Mouse (Mus musculus) lung, embryonic 15.5 days (tissue): ENCODE data around the gene Hand1. TPM values are rescaled to one million over a fixed set of nuclear protein-coding genes. Genes with fewer than 3 reads are reported as not detected.

Experiments used
- ATAC-seq: fragments of 200-750 bp; cut with Nextera tagmentation; 2 replicates; pipeline ENCODE4 v1.8.0; 2017; ENCODE audit warnings: moderate number of reproducible peaks, borderline replicate concordance; ENCODE audit not compliant: low FRiP score, low TSS enrichment; ENCODE audit errors: extremely low read depth
- H3K27ac ChIP-seq: fragments of 300-500 bp; sonication (generic); 2 replicates; pipeline ENCODE4 v1.5.1; 2015; ENCODE audit warnings: moderate library complexity, mild to moderate bottlenecking, inconsistent platforms
- H3K27me3 ChIP-seq: fragments of 300-500 bp; sonication (generic); 2 replicates; pipeline ENCODE4 v1.6.1; 2015; ENCODE audit warnings: inconsistent platforms
- H3K36me3 ChIP-seq: fragments of 300-500 bp; sonication (generic); 2 replicates; pipeline ENCODE4 v1.6.1; 2015; ENCODE audit warnings: inconsistent platforms
- H3K4me1 ChIP-seq: fragments of 300-500 bp; sonication (generic); 2 replicates; pipeline ENCODE4 v1.6.1; 2015; ENCODE audit warnings: inconsistent platforms
- H3K4me2 ChIP-seq: fragments of 300-500 bp; sonication (generic); 2 replicates; pipeline ENCODE4 v1.6.1; 2015; ENCODE audit warnings: inconsistent platforms, mild to moderate bottlenecking, moderate library complexity
- H3K4me3 ChIP-seq: fragments of 300-500 bp; sonication (generic); 2 replicates; pipeline ENCODE4 v1.5.1; 2015; ENCODE audit warnings: mild to moderate bottlenecking, inconsistent platforms
- H3K9ac ChIP-seq: fragments of 300-500 bp; sonication (generic); 2 replicates; pipeline ENCODE4 v1.6.1; 2015; ENCODE audit warnings: inconsistent platforms
- H3K9me3 ChIP-seq: fragments of 300-500 bp; sonication (generic); 2 replicates; pipeline ENCODE4 v1.6.1; 2016; ENCODE audit warnings: inconsistent platforms
- WGBS: fragments of 180-500 bp; shearing (Covaris S2); methylation state at CpG from one replicate; pipeline ENCODE4 v1.1.7; 2015; 5-methylcytosine and 5-hydroxymethylcytosine counted together
- polyA plus RNA-seq: library from polyadenylated mRNA; unstranded; fragments of >200 nt; fragmentation: Nextera tagmentation; extraction: Ambion mirVana; gene quantifications from 2 replicates; pipeline ENCODE4 v1.2.1, GENCODE M21; 2015

The Hand1 gene
- polyA plus RNA-seq, 1 experiment from 2014 or later: 0.36 TPM

- H3K9me3 ChIP-seq: no peaks in the 10 kb centered on the region
- 0 out of 2 replicates have a peak, but pooled peaks cover 4% of the 10 kb centered on the region for H3K4me1 ChIP-seq
- no peak for ATAC-seq
- peaks cover 29% of the 10 kb centered on the region for H3K36me3 ChIP-seq
- H3K4me2 ChIP-seq: no peak overlapping the region
- H3K27ac ChIP-seq: no peak overlapping the region
- H3K27me3 ChIP-seq: no peaks in the 10 kb centered on the region
- H3K4me3 ChIP-seq: no peak overlapping the region
- WGBS: 89% methylated on average over 3 of the region's 3 CpGs
- H3K9ac ChIP-seq: no peak overlapping the region
Measured at GRCm38 (mm10) chr11:57813641-57814040, 19.0 kb downstream of the Hand1 start.

- Histone ChIP-seq H3K4me2 (no peak overlapping the region), H3K9ac (no peak overlapping the region), H3K27me3 (no peaks in the 10 kb centered on the region), H3K36me3 (peaks cover 34% of the 10 kb centered on the region), H3K4me3 (no peak overlapping the region), H3K4me1 (0 out of 2 replicates have a peak, but pooled peaks cover 4% of the 10 kb centered on the region), H3K27ac (no peak overlapping the region), H3K9me3 (no peaks in the 10 kb centered on the region)
- ATAC-seq: no peak
- 92% methylated on average over 8 of the region's 8 CpGs for WGBS
Measured at GRCm38 (mm10) chr11:57812212-57812611, 20.4 kb downstream of the Hand1 start.

DNA sequence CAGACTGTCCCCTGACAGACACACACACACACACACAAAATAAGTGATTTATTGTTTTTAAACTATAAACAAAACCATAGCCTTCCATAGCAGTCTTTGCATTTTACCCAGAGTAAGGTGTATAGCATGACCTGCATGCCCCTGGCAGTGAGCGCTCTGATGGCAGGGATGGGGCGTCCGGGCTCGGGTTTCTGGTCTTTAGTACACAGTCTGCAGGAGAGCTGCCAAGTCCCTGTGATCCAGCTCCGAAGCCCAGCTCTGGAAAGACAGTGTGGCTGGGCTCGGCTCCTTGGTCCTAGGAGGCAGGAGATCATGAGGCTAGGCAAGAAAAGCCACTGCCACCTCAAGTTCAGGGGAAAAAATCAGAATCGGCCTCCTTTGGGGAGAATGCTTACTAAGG lies 21.6 kb downstream of the Hand1 start:
- H3K4me2 ChIP-seq: no peak overlapping the region
- H3K27ac ChIP-seq: no peak overlapping the region
- no peak for ATAC-seq
- H3K4me3 ChIP-seq: no peak overlapping the region
- WGBS: 73% methylated on average over 7 of the region's 7 CpGs
- no peak overlapping the region for H3K9ac ChIP-seq
- 0 out of 2 replicates have a peak, but pooled peaks cover 4% of the 10 kb centered on the region for H3K4me1 ChIP-seq
- no peaks in the 10 kb centered on the region for H3K9me3 ChIP-seq
- peaks cover 34% of the 10 kb centered on the region for H3K36me3 ChIP-seq
- H3K27me3 ChIP-seq: no peaks in the 10 kb centered on the region

DNA sequence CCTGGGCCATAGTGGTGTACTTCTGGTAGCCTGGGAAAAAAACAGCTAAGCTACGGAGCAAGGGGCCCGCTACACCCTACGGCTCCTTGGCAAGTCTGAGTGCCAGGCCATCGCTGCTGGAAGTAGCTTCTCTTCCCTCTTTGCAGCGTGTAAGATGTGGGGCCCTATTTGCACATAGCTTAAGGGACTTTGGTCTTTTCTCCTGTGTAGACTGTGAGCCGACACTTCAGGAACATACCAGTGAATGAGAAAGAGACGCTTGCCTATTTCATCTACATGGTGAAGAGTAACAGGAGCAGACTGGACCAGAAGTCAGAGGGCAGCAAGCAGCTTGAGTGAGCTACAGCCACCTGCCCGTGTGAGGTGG lies 22.9 kb downstream of the Hand1 start:
- H3K4me2 ChIP-seq: no peak overlapping the region
- no peak for ATAC-seq
- no peak overlapping the region for H3K27ac ChIP-seq
- H3K9me3 ChIP-seq: no peaks in the 10 kb centered on the region
- no peak overlapping the region for H3K4me3 ChIP-seq
- no peaks in the 10 kb centered on the region for H3K27me3 ChIP-seq
- WGBS: 89% methylated on average over 8 of the region's 8 CpGs
- no peak overlapping the region for H3K9ac ChIP-seq
- 0 out of 2 replicates have a peak, but pooled peaks cover 4% of the 10 kb centered on the region for H3K4me1 ChIP-seq
- peaks cover 31% of the 10 kb centered on the region for H3K36me3 ChIP-seq

- no peak for ATAC-seq
- Histone ChIP-seq H3K27me3 (no peaks in the 10 kb centered on the region), H3K4me1 (0 out of 2 replicates have a peak, but pooled peaks cover 4% of the 10 kb centered on the region), H3K4me3 (no peak overlapping the region), H3K36me3 (peaks cover 31% of the 10 kb centered on the region), H3K9ac (no peak overlapping the region), H3K9me3 (no peaks in the 10 kb centered on the region), H3K27ac (no peak overlapping the region), H3K4me2 (no peak overlapping the region)
- WGBS: 87% methylated on average over 17 of the region's 17 CpGs
Measured at GRCm38 (mm10) chr11:57809017-57809731, 23.4 kb downstream of the Hand1 start.

DNA sequence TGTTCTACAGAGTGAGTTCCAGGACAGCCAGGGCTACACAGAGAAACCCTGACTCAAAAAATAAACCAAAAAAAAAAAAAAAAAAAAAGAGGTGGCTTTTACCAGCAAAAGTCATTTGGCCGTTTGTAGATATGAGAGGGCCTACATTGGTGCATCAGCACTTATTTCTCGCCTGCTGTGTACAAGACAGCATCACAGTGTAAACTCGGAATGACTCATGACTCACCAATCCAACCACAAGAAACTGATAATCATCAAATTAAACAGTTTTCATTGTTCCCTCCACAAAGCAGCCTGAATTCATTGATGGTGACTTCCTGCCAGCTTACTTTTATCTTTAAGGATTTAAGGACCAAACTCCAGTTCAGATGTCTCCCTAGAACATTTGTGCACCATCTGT lies 27.6 kb downstream of the Hand1 start:
- H3K4me3 ChIP-seq: no peak overlapping the region
- no peak for ATAC-seq
- H3K9me3 ChIP-seq: no peaks in the 10 kb centered on the region
- H3K27ac ChIP-seq: no peak overlapping the region
- H3K4me2 ChIP-seq: no peak overlapping the region
- peaks cover 31% of the 10 kb centered on the region for H3K4me1 ChIP-seq
- peaks cover 15% of the 10 kb centered on the region for H3K36me3 ChIP-seq
- H3K9ac ChIP-seq: no peak overlapping the region
- 79% methylated on average over 3 of the region's 3 CpGs for WGBS
- no peaks in the 10 kb centered on the region for H3K27me3 ChIP-seq

DNA sequence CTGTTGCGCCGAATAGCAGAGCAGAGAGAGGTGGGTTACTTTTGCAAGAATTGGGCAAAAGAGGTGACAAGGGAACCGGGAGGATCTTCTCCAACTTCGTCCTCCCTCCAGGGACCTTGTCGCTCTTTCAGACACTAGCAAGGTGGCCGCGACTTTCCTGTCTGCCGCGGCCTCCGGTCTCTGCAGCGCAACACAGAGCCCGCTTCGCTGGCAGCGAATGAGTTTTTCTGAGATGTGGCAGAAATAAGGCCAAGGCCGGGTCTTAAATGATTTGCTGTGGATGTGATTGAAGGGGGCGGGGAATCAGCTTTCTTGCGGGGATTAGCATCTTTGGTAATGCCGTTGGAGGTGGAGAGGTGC lies 30.1 kb downstream of the Hand1 start:
- Histone ChIP-seq H3K4me1 (peaks cover 29% of the 10 kb centered on the region), H3K36me3 (no peaks in the 10 kb centered on the region; the same call in 1 of the 2 replicates), H3K9ac (peak overlapping the region; percentile 83), H3K27ac (peak overlapping the region; percentile 67), H3K4me3 (peak overlapping the region; percentile 98), H3K27me3 (no peaks in the 10 kb centered on the region), H3K4me2 (peak overlapping the region; percentile 94), H3K9me3 (no peaks in the 10 kb centered on the region)
- 0% methylated on average over 18 of the region's 18 CpGs for WGBS
- ATAC-seq: no peak

DNA sequence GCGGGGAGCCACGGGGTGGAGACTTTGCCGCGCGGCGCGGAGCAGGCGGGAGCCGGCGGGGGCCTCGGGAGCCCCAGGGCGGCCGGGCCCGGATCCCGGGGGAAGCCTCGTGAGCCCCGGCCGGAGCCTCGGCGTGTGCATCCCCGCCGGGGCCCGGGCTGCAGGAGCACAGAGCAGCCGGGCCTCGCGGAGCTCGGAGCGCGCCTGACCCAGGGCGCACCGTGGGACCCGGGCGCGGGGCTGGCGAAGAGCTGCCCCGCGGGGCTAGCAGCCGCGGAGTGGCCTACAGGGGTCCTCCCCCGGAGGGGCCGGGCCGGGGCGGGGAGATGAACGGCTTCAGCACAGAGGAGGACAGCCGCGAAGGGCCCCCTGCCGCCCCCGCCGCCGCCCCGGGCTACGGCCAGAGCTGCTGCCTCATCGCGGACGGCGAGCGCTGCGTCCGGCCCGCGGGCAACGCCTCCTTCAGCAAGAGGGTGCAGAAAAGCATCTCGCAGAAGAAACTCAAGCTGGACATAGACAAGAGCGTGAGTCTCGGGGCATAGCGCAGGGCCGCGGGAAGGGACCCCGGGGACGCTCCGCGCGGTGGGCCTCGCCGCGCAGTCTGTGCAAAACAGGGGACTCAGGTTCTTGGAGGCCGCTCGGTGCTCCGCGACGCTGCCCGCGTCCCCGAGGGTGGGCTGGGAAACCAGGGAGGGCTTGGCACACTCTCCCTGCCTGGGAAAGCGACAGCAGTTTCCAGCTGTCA lies 30.7 kb downstream of the Hand1 start:
- H3K36me3 ChIP-seq: no peaks in the 10 kb centered on the region; the same call in 1 of the 2 replicates
- H3K27me3 ChIP-seq: no peaks in the 10 kb centered on the region
- H3K27ac ChIP-seq: peak overlapping the region; percentile 67
- WGBS: 2% methylated on average over 48 of the region's 85 CpGs
- H3K9me3 ChIP-seq: no peaks in the 10 kb centered on the region
- ATAC-seq: peak; percentile 63
- peaks cover 29% of the 10 kb centered on the region for H3K4me1 ChIP-seq
- peak overlapping the region; percentile 94 for H3K4me2 ChIP-seq
- H3K4me3 ChIP-seq: peak overlapping the region; percentile 98
- H3K9ac ChIP-seq: peak overlapping the region; percentile 83

GRCm38 (mm10) chr11:57800971-57801765 lies 31.4 kb downstream of the Hand1 start, which contains the start of gene Sap30l:
Gene Sap30l, plus strand, starts transcription at chr11:57801637.
- H3K27me3 ChIP-seq: no peaks in the 10 kb centered on the region
- peaks cover 29% of the 10 kb centered on the region for H3K4me1 ChIP-seq
- H3K9ac ChIP-seq: peak within 1 kb of the TSS; percentile 83
- peak within 1 kb of the TSS; percentile 98 for H3K4me3 ChIP-seq
- under 1% methylated on average over 42 of the region's 66 CpGs for WGBS
- H3K27ac ChIP-seq: peak within 1 kb of the TSS; percentile 67
- no peaks in the 10 kb centered on the region for H3K9me3 ChIP-seq
- peak; percentile 98 for ATAC-seq
- H3K4me2 ChIP-seq: peak within 1 kb of the TSS; percentile 94
- H3K36me3 ChIP-seq: no peaks in the 10 kb centered on the region

DNA sequence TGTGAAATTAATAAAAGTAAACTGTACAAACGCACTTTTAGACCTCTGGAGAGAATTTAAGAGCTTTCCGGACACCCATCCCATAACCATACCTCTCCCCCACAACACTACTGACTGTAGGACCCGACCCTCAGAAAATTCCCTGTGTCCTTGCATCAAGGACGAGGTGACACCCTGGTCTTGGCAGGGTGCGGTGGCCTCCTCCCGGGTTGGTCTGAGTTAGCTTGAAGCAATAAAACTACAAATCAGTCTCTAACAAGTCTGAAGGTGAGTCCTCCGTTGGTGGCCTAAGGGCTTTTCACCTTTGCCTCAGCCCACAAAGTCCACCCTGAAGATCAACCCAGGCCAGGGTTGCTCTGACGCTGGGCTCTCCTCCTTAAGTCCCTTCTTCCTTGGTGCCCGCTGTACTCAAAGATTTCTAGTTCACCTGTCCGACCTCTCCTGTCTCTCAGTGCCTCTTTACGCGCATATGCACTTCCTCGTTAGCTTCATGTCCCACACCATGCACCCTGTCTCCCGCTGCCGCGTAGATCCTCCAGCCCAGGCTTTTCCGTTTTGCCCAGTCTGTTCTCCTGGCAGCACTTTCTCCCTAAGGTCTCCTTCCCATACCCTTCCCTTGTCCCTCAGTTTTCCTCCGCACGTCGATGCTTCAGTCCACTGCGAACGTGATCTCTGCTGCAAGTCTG lies 32.2 kb downstream of the Hand1 start:
- Histone ChIP-seq H3K9ac (peak overlapping the region; percentile 83), H3K4me2 (peak overlapping the region; percentile 94), H3K4me3 (peak overlapping the region; percentile 98), H3K4me1 (peaks cover 31% of the 10 kb centered on the region), H3K27me3 (no peaks in the 10 kb centered on the region), H3K9me3 (no peaks in the 10 kb centered on the region), H3K27ac (peak overlapping the region; percentile 63; the same call in 1 of the 2 replicates), H3K36me3 (no peaks in the 10 kb centered on the region)
- ATAC-seq: no peak
- 15% methylated on average over 22 of the region's 22 CpGs for WGBS

GRCm38 (mm10) chr11:57799456-57799855 lies 33.2 kb downstream of the Hand1 start:
- no peak overlapping the region for H3K4me3 ChIP-seq
- H3K4me1 ChIP-seq: peaks cover 31% of the 10 kb centered on the region
- 73% methylated on average over 10 of the region's 10 CpGs for WGBS
- H3K9ac ChIP-seq: no peak overlapping the region
- H3K9me3 ChIP-seq: no peaks in the 10 kb centered on the region
- no peaks in the 10 kb centered on the region for H3K36me3 ChIP-seq
- no peak for ATAC-seq
- no peaks in the 10 kb centered on the region for H3K27me3 ChIP-seq
- no peak overlapping the region for H3K27ac ChIP-seq
- H3K4me2 ChIP-seq: no peak overlapping the region
